ENCODE assay signal across 9 mouse cellular contexts in the genomic region with DNA sequence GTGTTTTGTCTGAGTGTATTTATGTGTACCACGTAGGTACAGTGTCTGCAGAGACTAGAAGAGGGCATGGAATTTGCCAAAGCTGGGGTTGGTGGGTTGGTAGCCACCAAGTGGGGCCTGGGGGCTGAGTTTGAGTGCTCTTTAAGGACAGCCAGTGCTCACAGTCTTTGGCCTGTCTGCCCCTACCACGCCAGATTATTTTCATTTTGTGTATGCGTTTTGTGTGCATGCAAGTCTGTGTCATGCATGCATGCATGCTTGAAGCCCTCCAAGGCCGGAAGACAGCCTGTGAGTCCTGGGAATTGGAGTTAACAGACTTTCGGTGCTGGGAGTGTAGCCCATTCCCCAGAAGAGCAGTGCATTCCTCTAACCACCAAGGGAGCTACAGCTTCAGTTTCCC. TPM values are rescaled to one million over a fixed set of nuclear protein-coding genes. Genes with fewer than 3 reads are reported as not detected.
DNase-seq lines count a peak whose midpoint lies in the region; ATAC-seq and TF ChIP-seq lines count a peak whose summit lies in the region.
"Had no signal": no experiment of that assay in that cellular context is flagged by ENCODE, and none has a peak within 500 bp of the region (broad histone marks: within the 10 kb centered on the region; RNA-seq: fewer than 3 reads in every experiment).

No protein-coding gene starts in this region.

- H3K27me3 ChIP-seq in kidney, embryonic 15.5 days, result no peaks in the 10 kb centered on the region
- H3K27me3 ChIP-seq in embryonic facial prominence, embryonic 11.5 days (ENCODE audit: control insufficient read depth, insufficient read depth, low read length), result no peaks in the 10 kb centered on the region
- H3K27me3 ChIP-seq in hindbrain, postnatal 0 days (ENCODE audit: insufficient read depth, low read length), result no peaks in the 10 kb centered on the region
- H3K27me3 ChIP-seq in midbrain, embryonic 15.5 days (replicated peaks), result no peaks in the 10 kb centered on the region

- no peak for ATAC-seq in kidney, embryonic 15.5 days (replicated peaks; ENCODE audit: low FRiP score)
- no peak for ATAC-seq in embryonic facial prominence, embryonic 11.5 days (replicated peaks; ENCODE audit: insufficient number of reproducible peaks, low FRiP score, low TSS enrichment, low read depth)
- ATAC-seq in hindbrain, postnatal 0 days, result no peak
- ATAC-seq in midbrain, embryonic 15.5 days (replicated peaks), result no peak
- no peak for ATAC-seq in cerebellum, adult (ENCODE audit: insufficient number of reproducible peaks, low FRiP score, low TSS enrichment)

- no peak for TF ChIP-seq CTCF in hindbrain, postnatal 0 days (IDR thresholded peaks at IDR 0.05; ENCODE audit: low read depth)

- H3K4me2 ChIP-seq in kidney, embryonic 15.5 days, result peak overlapping the region; percentile 70
- peak overlapping the region; percentile 61; the same call in 1 of the 2 replicates for H3K4me2 ChIP-seq in embryonic facial prominence, embryonic 11.5 days (ENCODE audit: low read depth, low read length)
- peak overlapping the region; percentile 76 for H3K4me2 ChIP-seq in hindbrain, postnatal 0 days (ENCODE audit: low read depth, low read length)
- peak overlapping the region; percentile 77 for H3K4me2 ChIP-seq in midbrain, embryonic 15.5 days

- 77% methylated on average over 5 of the region's 5 CpGs for WGBS in kidney, embryonic 15.5 days
- WGBS in embryonic facial prominence, embryonic 11.5 days, result 80% methylated on average over 5 of the region's 5 CpGs
- 73% methylated on average over 5 of the region's 5 CpGs for WGBS in hindbrain, postnatal 0 days
- 81% methylated on average over 5 of the region's 5 CpGs for WGBS in midbrain, embryonic 15.5 days

- peak overlapping the region; percentile 22; the same call in 1 of the 2 replicates for H3K27ac ChIP-seq in kidney, embryonic 15.5 days
- no peak overlapping the region for H3K27ac ChIP-seq in embryonic facial prominence, embryonic 11.5 days (replicated peaks; ENCODE audit: low read depth, low read length)
- no peak overlapping the region for H3K27ac ChIP-seq in hindbrain, postnatal 0 days
- H3K27ac ChIP-seq in midbrain, embryonic 15.5 days, result no peak overlapping the region

- peaks cover 50% of the 10 kb centered on the region for H3K4me1 ChIP-seq in kidney, embryonic 15.5 days
- peaks cover 3% of the 10 kb centered on the region; the same call in 1 of the 2 replicates for H3K4me1 ChIP-seq in embryonic facial prominence, embryonic 11.5 days (ENCODE audit: control insufficient read depth, insufficient read depth, low read length)
- peaks cover 8% of the 10 kb centered on the region for H3K4me1 ChIP-seq in hindbrain, postnatal 0 days (ENCODE audit: insufficient read depth, low read length)
- peaks cover 21% of the 10 kb centered on the region for H3K4me1 ChIP-seq in midbrain, embryonic 15.5 days

- H3K9me3 ChIP-seq in kidney, embryonic 15.5 days (replicated peaks), result no peaks in the 10 kb centered on the region
- H3K9me3 ChIP-seq in embryonic facial prominence, embryonic 11.5 days (replicated peaks; ENCODE audit: control insufficient read depth, low read length), result no peaks in the 10 kb centered on the region
- H3K9me3 ChIP-seq in hindbrain, postnatal 0 days (ENCODE audit: low read length), result no peaks in the 10 kb centered on the region
- no peaks in the 10 kb centered on the region for H3K9me3 ChIP-seq in midbrain, embryonic 15.5 days

- H3K4me3 ChIP-seq in kidney, embryonic 15.5 days (replicated peaks), result peak overlapping the region; percentile 73
- H3K4me3 ChIP-seq in embryonic facial prominence, embryonic 11.5 days (ENCODE audit: low read depth, low read length), result no peak overlapping the region; the same call in 1 of the 2 replicates
- no peak overlapping the region for H3K4me3 ChIP-seq in hindbrain, postnatal 0 days (ENCODE audit: low read length)
- H3K4me3 ChIP-seq in midbrain, embryonic 15.5 days, result peak overlapping the region; percentile 60

- 0 out of 2 replicates have a peak overlapping the region, but pooled peaks have one; percentile 85 for H3K9ac ChIP-seq in kidney, embryonic 15.5 days
- no peak overlapping the region; the same call in 1 of the 2 replicates for H3K9ac ChIP-seq in embryonic facial prominence, embryonic 11.5 days (replicated peaks; ENCODE audit: low read length)
- H3K9ac ChIP-seq in hindbrain, postnatal 0 days (replicated peaks; ENCODE audit: low read length), result 0 out of 2 replicates have a peak overlapping the region, but pooled peaks have one; percentile 74
- H3K9ac ChIP-seq in midbrain, embryonic 15.5 days, result peak overlapping the region; percentile 12; the same call in 1 of the 2 replicates

- H3K36me3 ChIP-seq in kidney, embryonic 15.5 days, result peaks cover 50% of the 10 kb centered on the region
- peaks cover 6% of the 10 kb centered on the region for H3K36me3 ChIP-seq in embryonic facial prominence, embryonic 11.5 days (replicated peaks; ENCODE audit: control insufficient read depth, insufficient read depth, low read depth, low read length)
- H3K36me3 ChIP-seq in hindbrain, postnatal 0 days (ENCODE audit: insufficient read depth, low read length), result peaks cover 20% of the 10 kb centered on the region
- peaks cover 16% of the 10 kb centered on the region; the same call in 1 of the 2 replicates for H3K36me3 ChIP-seq in midbrain, embryonic 15.5 days (replicated peaks)

- no peak for DNase-seq in kidney, adult 11 months
- no peak for DNase-seq in embryonic facial prominence, embryonic 11.5 days (ENCODE audit: low spot score)
- DNase-seq in hindbrain, postnatal 0 days (ENCODE audit: low spot score), result no peak
- DNase-seq in retina, postnatal 1 day, result no peak
- no peak for DNase-seq in layer of hippocampus, adult 18-20 months (ENCODE audit: low spot score in 2 of 2)
- DNase-seq: lung, postnatal 4 days had no signal

RNA-seq across cellular contexts. Expression of a gene that starts 8.4 kb away (rescaled TPM):
- polyA plus RNA-seq in kidney, embryonic 15.5 days (2015; fragmentation: Nextera tagmentation; extraction: Ambion mirVana), result 581 and 603 TPM in 2 replicates
- polyA plus RNA-seq in embryonic facial prominence, embryonic 11.5 days (2014; fragmentation: Nextera tagmentation; extraction: Ambion mirVana), result 515 and 565 TPM in 2 replicates
- total RNA-seq in hindbrain, postnatal 0 days (2014; rRNA removed), result 373 and 379 TPM in 2 replicates
- 757 and 762 TPM in 2 replicates for polyA plus RNA-seq in hindbrain, postnatal 0 days (2015; fragmentation: Nextera tagmentation; extraction: Ambion mirVana)
- 522 and 546 TPM in 2 replicates for polyA plus RNA-seq in midbrain, embryonic 15.5 days (2015; fragmentation: Nextera tagmentation; extraction: Ambion mirVana)
- 100 to 1,000 TPM; 509 to 545 TPM for total RNA-seq in layer of hippocampus, adult 18-20 months (2021)

RNA-seq across cellular contexts. Expression of a gene that starts 15.8 kb away (rescaled TPM):
- polyA plus RNA-seq in kidney, embryonic 15.5 days (2015; fragmentation: Nextera tagmentation; extraction: Ambion mirVana), result 235 and 243 TPM in 2 replicates
- polyA plus RNA-seq in embryonic facial prominence, embryonic 11.5 days (2014; fragmentation: Nextera tagmentation; extraction: Ambion mirVana), result 266 and 287 TPM in 2 replicates
- total RNA-seq in hindbrain, postnatal 0 days (2014; rRNA removed), result 93.3 and 100 TPM in 2 replicates
- 143 TPM in 2 replicates for polyA plus RNA-seq in hindbrain, postnatal 0 days (2015; fragmentation: Nextera tagmentation; extraction: Ambion mirVana)
- polyA plus RNA-seq in midbrain, embryonic 15.5 days (2015; fragmentation: Nextera tagmentation; extraction: Ambion mirVana), result 132 and 148 TPM in 2 replicates
- 10 to 100 TPM; 88.2 to 93.9 TPM for total RNA-seq in layer of hippocampus, adult 18-20 months (2021)

RNA-seq across cellular contexts. Expression of a gene that starts 38.9 kb away (rescaled TPM):
- 8.7 and 10.0 TPM in 2 replicates for polyA plus RNA-seq in kidney, embryonic 15.5 days (2015; fragmentation: Nextera tagmentation; extraction: Ambion mirVana)
- 5.2 and 6.7 TPM in 2 replicates for polyA plus RNA-seq in embryonic facial prominence, embryonic 11.5 days (2014; fragmentation: Nextera tagmentation; extraction: Ambion mirVana)
- total RNA-seq in hindbrain, postnatal 0 days (2014; rRNA removed), result 2.9 and 3.3 TPM in 2 replicates
- 1.7 and 1.8 TPM in 2 replicates for polyA plus RNA-seq in hindbrain, postnatal 0 days (2015; fragmentation: Nextera tagmentation; extraction: Ambion mirVana)
- polyA plus RNA-seq in midbrain, embryonic 15.5 days (2015; fragmentation: Nextera tagmentation; extraction: Ambion mirVana), result 1.9 and 2.2 TPM in 2 replicates
- total RNA-seq in layer of hippocampus, adult 18-20 months (2021), result 1 to 10 TPM; 4.1 to 4.2 TPM

RNA-seq across cellular contexts. Expression of a gene that starts 50.0 kb away (rescaled TPM):
- 14.4 and 16.2 TPM in 2 replicates for polyA plus RNA-seq in kidney, embryonic 15.5 days (2015; fragmentation: Nextera tagmentation; extraction: Ambion mirVana)
- polyA plus RNA-seq in embryonic facial prominence, embryonic 11.5 days (2014; fragmentation: Nextera tagmentation; extraction: Ambion mirVana), result 5.6 and 6.6 TPM in 2 replicates
- 22.8 and 23.7 TPM in 2 replicates for total RNA-seq in hindbrain, postnatal 0 days (2014; rRNA removed)
- polyA plus RNA-seq in hindbrain, postnatal 0 days (2015; fragmentation: Nextera tagmentation; extraction: Ambion mirVana), result 6.9 and 7.8 TPM in 2 replicates
- 13.8 and 16.8 TPM in 2 replicates for polyA plus RNA-seq in midbrain, embryonic 15.5 days (2015; fragmentation: Nextera tagmentation; extraction: Ambion mirVana)
- total RNA-seq in layer of hippocampus, adult 18-20 months (2021), result 10 to 100 TPM; 16.3 to 16.9 TPM

RNA-seq across cellular contexts. Expression of a gene that starts 59.1 kb away (rescaled TPM):
- 3.9 and 4.5 TPM in 2 replicates for polyA plus RNA-seq in kidney, embryonic 15.5 days (2015; fragmentation: Nextera tagmentation; extraction: Ambion mirVana)
- 0.98 and 1.3 TPM in 2 replicates for polyA plus RNA-seq in embryonic facial prominence, embryonic 11.5 days (2014; fragmentation: Nextera tagmentation; extraction: Ambion mirVana)
- total RNA-seq in hindbrain, postnatal 0 days (2014; rRNA removed), result 11.6 and 19.1 TPM in 2 replicates
- 2.3 and 2.4 TPM in 2 replicates for polyA plus RNA-seq in hindbrain, postnatal 0 days (2015; fragmentation: Nextera tagmentation; extraction: Ambion mirVana)
- polyA plus RNA-seq in midbrain, embryonic 15.5 days (2015; fragmentation: Nextera tagmentation; extraction: Ambion mirVana), result 4.4 and 4.8 TPM in 2 replicates
- 10 to 100 TPM; 10.2 to 12.0 TPM for total RNA-seq in layer of hippocampus, adult 18-20 months (2021)

Comparison
In these comparisons a context has a peak if more than half of its experiments do, and no peak if none do; other contexts are left out.
1. H3K4me3 ChIP-seq: peak in kidney, embryonic 15.5 days (single experiment) and midbrain, embryonic 15.5 days (single experiment); none in embryonic facial prominence, embryonic 11.5 days (single experiment) and hindbrain, postnatal 0 days (single experiment).
2. Peak in every context shown above with its lines, with median percentiles within 50 percentile points of each other: H3K4me2 ChIP-seq.